ENCODE assay signal across 8 mouse cellular contexts in genomic region chr2:128321475-128321874, GRCm38 (mm10).
DNase-seq lines count a peak whose midpoint lies in the region; ATAC-seq and TF ChIP-seq lines count a peak whose summit lies in the region.
"Had no signal": no experiment of that assay in that cellular context is flagged by ENCODE, and none has a peak within 500 bp of the region (broad histone marks: within the 10 kb centered on the region; RNA-seq: fewer than 3 reads in every experiment).

No protein-coding gene starts in this region.

- no peaks in the 10 kb centered on the region for H3K9me3 ChIP-seq in heart, postnatal 0 days (replicated peaks; ENCODE audit: control insufficient read depth, low read length)
- no peaks in the 10 kb centered on the region for H3K9me3 ChIP-seq in stomach, postnatal 0 days (ENCODE audit: control insufficient read depth, low read length)

- H3K9ac ChIP-seq in heart, postnatal 0 days (replicated peaks; ENCODE audit: low read depth, low read length) = no peak overlapping the region
- H3K9ac ChIP-seq in stomach, postnatal 0 days (ENCODE audit: low read length) = no peak overlapping the region

- WGBS in heart, postnatal 0 days = 32% methylated on average over 2 of the region's 2 CpGs
- 65% methylated on average over 2 of the region's 2 CpGs for WGBS in stomach, postnatal 0 days

- no peak overlapping the region for H3K27ac ChIP-seq in left cerebral cortex, adult 2 months
- H3K27ac ChIP-seq in heart, postnatal 0 days (ENCODE audit: low read depth) = peak overlapping the region; percentile 54
- no peak overlapping the region for H3K27ac ChIP-seq in stomach, postnatal 0 days (replicated peaks)

- no peak for TF ChIP-seq POLR2A in myocyte (IDR thresholded peaks at IDR 0.05; ENCODE audit: insufficient read length, low read depth)

- H3K4me1 ChIP-seq in heart, postnatal 0 days (ENCODE audit: control insufficient read depth, insufficient read depth) = peaks cover 48% of the 10 kb centered on the region
- H3K4me1 ChIP-seq in stomach, postnatal 0 days (replicated peaks; ENCODE audit: control insufficient read depth, insufficient read depth) = peaks cover 14% of the 10 kb centered on the region

- TF ChIP-seq EP300 in heart, postnatal 0 days (IDR thresholded peaks at IDR 0.05; ENCODE audit: low read depth) = no peak
- no peak for TF ChIP-seq EP300 in stomach, postnatal 0 days (optimal IDR thresholded peaks at IDR 0.05)

- no peak for TF ChIP-seq CTCF in left cerebral cortex, adult 2 months (IDR thresholded peaks at IDR 0.05)
- no peak for TF ChIP-seq CTCF in heart, postnatal 0 days (IDR thresholded peaks at IDR 0.05; ENCODE audit: low read depth)
- TF ChIP-seq CTCF in stomach, postnatal 0 days (IDR thresholded peaks at IDR 0.05; ENCODE audit: low read depth) = no peak

- H3ac ChIP-seq in myocyte (ENCODE audit: control insufficient read depth, insufficient read length) = no peak overlapping the region

- intact Hi-C loops in left cerebral cortex, postnatal 4 days (cut with DNase I) = no loop called here
- intact Hi-C loops in left cerebral cortex, adult 2 months (cut with DNase I) = no loop called here
- intact Hi-C loops in gastrocnemius, postnatal 14 days (cut with DNase I; ENCODE audit: low total_unique reads) = no loop called here
- intact Hi-C loops in left cerebral cortex, postnatal 36 days (cut with DNase I) = no loop called here

- peak; percentile 87 for DNase-seq in left cerebral cortex, postnatal 4 days
- no peak for DNase-seq in left cerebral cortex, adult 2 months (ENCODE audit: extremely low spot score in 1 of 2, low spot score in 2 of 2)
- peak; percentile 75 for DNase-seq in gastrocnemius, postnatal 14 days
- DNase-seq in heart, postnatal 0 days (ENCODE audit: low spot score) = peak; percentile 63
- no peak for DNase-seq in left cerebral cortex, postnatal 36 days (ENCODE audit: low spot score in 2 of 2)
- no peak for DNase-seq in stomach, postnatal 0 days (ENCODE audit: low spot score)
- DNase-seq: layer of hippocampus, postnatal 36 days had no signal

- no peak overlapping the region for H3K4me3 ChIP-seq in left cerebral cortex, adult 2 months
- H3K4me3 ChIP-seq in heart, postnatal 0 days (ENCODE audit: low read depth, low read length) = no peak overlapping the region
- H3K4me3 ChIP-seq in myocyte = no peak overlapping the region
- H3K4me3 ChIP-seq in stomach, postnatal 0 days (ENCODE audit: low read depth, low read length) = no peak overlapping the region

- H3K79me2 ChIP-seq in myocyte (ENCODE audit: control insufficient read depth, insufficient read depth) = peaks cover 3% of the 10 kb centered on the region

- no peaks in the 10 kb centered on the region for H3K36me3 ChIP-seq in heart, postnatal 0 days (replicated peaks; ENCODE audit: control insufficient read depth, insufficient read depth, low read length)
- H3K36me3 ChIP-seq in myocyte (ENCODE audit: control insufficient read depth, insufficient read depth) = no peaks in the 10 kb centered on the region
- no peaks in the 10 kb centered on the region for H3K36me3 ChIP-seq in stomach, postnatal 0 days (ENCODE audit: control insufficient read depth, insufficient read depth, low read length)

- no peaks in the 10 kb centered on the region for H3K27me3 ChIP-seq in heart, postnatal 0 days (ENCODE audit: control insufficient read depth, insufficient read depth, low read length)
- H3K27me3 ChIP-seq in myocyte (ENCODE audit: control insufficient read depth, insufficient read depth, insufficient read length) = no peaks in the 10 kb centered on the region
- no peaks in the 10 kb centered on the region for H3K27me3 ChIP-seq in stomach, postnatal 0 days (ENCODE audit: control insufficient read depth, insufficient read depth, low read length)

- ATAC-seq in heart, postnatal 0 days (ENCODE audit: insufficient read depth, low read depth) = peak; percentile 75
- ATAC-seq in stomach, postnatal 0 days (ENCODE audit: low FRiP score, low TSS enrichment) = no peak

- H3K4me2 ChIP-seq in heart, postnatal 0 days (ENCODE audit: low read depth, low read length) = no peak overlapping the region
- H3K4me2 ChIP-seq in myocyte (ENCODE audit: low read depth) = no peak overlapping the region
- H3K4me2 ChIP-seq in stomach, postnatal 0 days (replicated peaks; ENCODE audit: low read depth) = no peak overlapping the region

TF ChIP-seq in myocyte, 11 proteins besides CTCF, POLR2A, EP300 and RAD21:
- TF ChIP-seq REST (IDR thresholded peaks at IDR 0.05; ENCODE audit: insufficient read depth, insufficient read length) (no peak), MYOD1 (IDR thresholded peaks at IDR 0.05; ENCODE audit: control insufficient read depth in 1 of 3, insufficient read length in 2 of 3, low read depth in 2 of 3) (peak; percentile 93 to 99 (median 97)), MYOG (IDR thresholded peaks at IDR 0.05; ENCODE audit: control insufficient read depth in 1 of 3, insufficient read depth in 1 of 3, insufficient read length in 2 of 3, low read depth in 2 of 3) (peak; percentile 85 to 93 (median 87)), TCF3 (IDR thresholded peaks at IDR 0.05; ENCODE audit: insufficient read length, low read depth) (peak; percentile 65), TCF12 (IDR thresholded peaks at IDR 0.05; ENCODE audit: insufficient read depth, poor library complexity, severe bottlenecking) (peak; percentile 70)

Comparison
In these comparisons a context has a peak if more than half of its experiments do, and no peak if none do; other contexts are left out.
1. DNase-seq: peak in left cerebral cortex, postnatal 4 days (single experiment), gastrocnemius, postnatal 14 days (single experiment) and heart, postnatal 0 days (single experiment); none in left cerebral cortex, adult 2 months (0 of 2), left cerebral cortex, postnatal 36 days (0 of 2) and stomach, postnatal 0 days (single experiment).